Mouse (Mus musculus) 3134 (cell line): ENCODE data around the gene Cabcoco1.

Experiments
- DNase-seq: peaks from one replicate; pipeline ENCODE4 v3.0.0-alpha.2; 2011; ENCODE audit warnings: low spot score; ENCODE audit not compliant: insufficient read length; ENCODE audit errors: extremely low read depth

Gene Cabcoco1

GRCm38 (mm10) chr10:68512433-68513019 lies 29.2 kb downstream of the Cabcoco1 start:
- DNase-seq, result peak; percentile 22

GRCm38 (mm10) chr10:68507741-68508140 lies 34.0 kb downstream of the Cabcoco1 start:
- DNase-seq, result no peak

GRCm38 (mm10) chr10:68506242-68506641 lies 35.5 kb downstream of the Cabcoco1 start:
- DNase-seq, result no peak

- DNase-seq, result no peak
Observed at GRCm38 (mm10) chr10:68504586-68505152, 37.0 kb downstream of the Cabcoco1 start.

- no peak for DNase-seq
Observed at GRCm38 (mm10) chr10:68501067-68501466, 40.6 kb downstream of the Cabcoco1 start.

- no peak for DNase-seq
Observed at GRCm38 (mm10) chr10:68495246-68495645, 46.5 kb downstream of the Cabcoco1 start.

- no peak for DNase-seq
Observed at GRCm38 (mm10) chr10:68491557-68491956, 50.1 kb downstream of the Cabcoco1 start.

- no peak for DNase-seq
Observed at GRCm38 (mm10) chr10:68490781-68491180, 50.9 kb downstream of the Cabcoco1 start.

- no peak for DNase-seq
Observed at GRCm38 (mm10) chr10:68472799-68473198, 68.9 kb downstream of the Cabcoco1 start.

GRCm38 (mm10) chr10:68465737-68466327 lies 75.9 kb downstream of the Cabcoco1 start:
- DNase-seq, result no peak

GRCm38 (mm10) chr10:68464943-68465342 lies 76.8 kb downstream of the Cabcoco1 start:
- DNase-seq, result peak; percentile 16

GRCm38 (mm10) chr10:68459784-68460183 lies 81.9 kb downstream of the Cabcoco1 start:
- no peak for DNase-seq

GRCm38 (mm10) chr10:68457019-68457418 lies 84.7 kb downstream of the Cabcoco1 start:
- DNase-seq, result no peak

GRCm38 (mm10) chr10:68454541-68454940 lies 87.2 kb downstream of the Cabcoco1 start:
- no peak for DNase-seq

GRCm38 (mm10) chr10:68446797-68447125 lies 94.9 kb downstream of the Cabcoco1 start:
- no peak for DNase-seq

- no peak for DNase-seq
Observed at GRCm38 (mm10) chr10:68445876-68446796, 95.6 kb downstream of the Cabcoco1 start.

GRCm38 (mm10) chr10:68445244-68445811 lies 96.4 kb downstream of the Cabcoco1 start:
- DNase-seq, result no peak

GRCm38 (mm10) chr10:68444361-68445114 lies 97.2 kb downstream of the Cabcoco1 start:
- DNase-seq, result no peak

GRCm38 (mm10) chr10:68443132-68443531 lies 98.6 kb downstream of the Cabcoco1 start:
- no peak for DNase-seq

GRCm38 (mm10) chr10:68442713-68443112 lies 99.0 kb downstream of the Cabcoco1 start:
- DNase-seq, result no peak
